Mouse (Mus musculus) stomach, embryonic 14.5 days (tissue): ENCODE results near the gene Nat8f5. TPM values are rescaled to one million over a fixed set of nuclear protein-coding genes. Genes with fewer than 3 reads are reported as not detected.
"Not testable (repeated sequence)": the region's sequence is repeated elsewhere in the genome, so short reads cannot be mapped to it uniquely, and the experiment has no call there.

Source experiments
- ATAC-seq: fragments of 200-750 bp; cut with Nextera tagmentation; 2 replicates; pipeline ENCODE4 v1.8.0; 2017; ENCODE audit warnings: low read depth, moderate TSS enrichment; ENCODE audit not compliant: insufficient number of reproducible peaks, insufficient read depth, low FRiP score
- H3K27ac ChIP-seq: fragments of 300-500 bp; sonication (generic); 2 replicates; pipeline ENCODE4 v1.5.1; 2014; ENCODE audit warnings: mild to moderate bottlenecking, low read length, moderate library complexity, mixed read lengths
- H3K27me3 ChIP-seq: fragments of 300-500 bp; sonication (generic); 2 replicates; pipeline ENCODE4 v1.6.1; 2014; ENCODE audit warnings: low read length, control low read depth, mixed read lengths; ENCODE audit not compliant: control insufficient read depth, insufficient read depth
- H3K36me3 ChIP-seq: fragments of 300-500 bp; sonication (generic); 2 replicates; pipeline ENCODE4 v1.6.1; 2014; ENCODE audit warnings: mild to moderate bottlenecking, control low read depth, low read length, moderate library complexity, mixed read lengths; ENCODE audit not compliant: control insufficient read depth, insufficient read depth
- H3K4me1 ChIP-seq: fragments of 300-500 bp; sonication (generic); 2 replicates; pipeline ENCODE4 v1.6.1; 2014; ENCODE audit warnings: low read length, control low read depth, mixed read lengths; ENCODE audit not compliant: control insufficient read depth, insufficient read depth
- H3K4me2 ChIP-seq: fragments of 300-500 bp; sonication (generic); replicated peaks from 2 replicates; pipeline ENCODE4 v1.6.1; 2014; ENCODE audit warnings: low read depth, low read length, control low read depth
- H3K4me3 ChIP-seq: fragments of 300-500 bp; sonication (generic); 2 replicates; pipeline ENCODE4 v1.5.1; 2014; ENCODE audit warnings: low read depth, low read length, control low read depth
- H3K9ac ChIP-seq: fragments of 300-500 bp; sonication (generic); replicated peaks from 2 replicates; pipeline ENCODE4 v1.6.1; 2014; ENCODE audit warnings: low read depth, mild to moderate bottlenecking, control low read depth, low read length, moderate library complexity, mixed read lengths
- H3K9me3 ChIP-seq: fragments of 300-500 bp; sonication (generic); 2 replicates; pipeline ENCODE4 v1.6.1; 2016; ENCODE audit warnings: low read depth, low read length, control low read depth; ENCODE audit not compliant: control insufficient read depth
- WGBS: fragments of 180-500 bp; shearing (Covaris S2); extraction: QIAGEN DNeasy Blood & Tissue Kit; methylation state at CpG from one replicate; pipeline ENCODE4 v1.1.7; 2014; 5-methylcytosine and 5-hydroxymethylcytosine counted together
- microRNA-seq: library from miRNA; unstranded; fragments of <30 nt; microRNA quantifications from one replicate; pipeline ENCODE4, GENCODE M21; 2016
- polyA plus RNA-seq: library from polyadenylated mRNA; unstranded; fragments of >200 nt; fragmentation: Nextera tagmentation; extraction: Ambion mirVana; gene quantifications from 2 replicates; pipeline ENCODE4 v1.2.1, GENCODE M21; 2014

The Nat8f5 gene
- polyA plus RNA-seq, 1 experiment from 2014 or later = not detected

- not testable (repeated sequence) for H3K27me3 ChIP-seq, H3K27ac ChIP-seq, H3K4me2 ChIP-seq, H3K4me3 ChIP-seq, H3K36me3 ChIP-seq, H3K9ac ChIP-seq, ATAC-seq, H3K4me1 ChIP-seq, H3K9me3 ChIP-seq
- WGBS = 91% methylated on average over 2 of the region's 3 CpGs
Observed at GRCm38 (mm10) chr6:85810514-85810913, 10.3 kb downstream of the Nat8f5 start.

GRCm38 (mm10) chr6:85809784-85810183 is 11.0 kb downstream of the Nat8f5 start:
- H3K4me2 ChIP-seq, H3K27me3 ChIP-seq, H3K9ac ChIP-seq, H3K27ac ChIP-seq, H3K4me3 ChIP-seq, H3K36me3 ChIP-seq, ATAC-seq, H3K4me1 ChIP-seq, H3K9me3 ChIP-seq: not testable (repeated sequence)
- 70% methylated on average over 2 of the region's 3 CpGs for WGBS

GRCm38 (mm10) chr6:85803180-85803579 is 17.6 kb downstream of the Nat8f5 start:
- not testable (repeated sequence) for H3K9ac ChIP-seq, H3K4me3 ChIP-seq, H3K36me3 ChIP-seq, H3K4me1 ChIP-seq, H3K27me3 ChIP-seq, ATAC-seq, H3K27ac ChIP-seq, H3K4me2 ChIP-seq, H3K9me3 ChIP-seq
- 81% methylated on average over 5 of the region's 5 CpGs for WGBS

Small RNA genes within 50 kb of the gene (microRNA-seq; reads per million reads assigned to microRNA genes)
- not detected for gene Mir6375

Other genes starting within 250 kb of the Nat8f5 start
- gene Alms1, start 233.4 kb downstream of the Nat8f5 start, polyA plus RNA-seq = 8.8 and 8.9 TPM in 2 replicates
- not detected in 2 replicates for gene Nat8f7, start 107.8 kb downstream of the Nat8f5 start, polyA plus RNA-seq
- gene Nat8f3, start 55.2 kb downstream of the Nat8f5 start, polyA plus RNA-seq = not detected in 2 replicates
- gene Nat8f6, start within 50 bp of the Nat8f5 start, polyA plus RNA-seq = not detected in 2 replicates
- gene Nat8, start 11.1 kb upstream of the Nat8f5 start, polyA plus RNA-seq = not detected in 2 replicates
- not detected in 2 replicates for gene Nat8f2, start 48.2 kb upstream of the Nat8f5 start, polyA plus RNA-seq
- gene Nat8f4, start 83.9 kb upstream of the Nat8f5 start, polyA plus RNA-seq = 4.8 and 6.4 TPM in 2 replicates
- gene Tprkb, start 90.9 kb upstream of the Nat8f5 start, polyA plus RNA-seq = 30.1 and 32.5 TPM in 2 replicates
- 4.4 and 5.6 TPM in 2 replicates for gene Nat8f1, start 94.7 kb upstream of the Nat8f5 start, polyA plus RNA-seq
- 60.0 and 66.2 TPM in 2 replicates for gene Dusp11, start 140.7 kb upstream of the Nat8f5 start, polyA plus RNA-seq
- gene Figla, start 195.2 kb upstream of the Nat8f5 start, polyA plus RNA-seq = not detected in 2 replicates
- gene Add2, start 207.7 kb upstream of the Nat8f5 start, polyA plus RNA-seq = 7.1 and 7.7 TPM in 2 replicates